Mouse (Mus musculus) heart, adult 2 months (tissue): ENCODE measurements around the gene Olfr521.

Experiments
- CTCF ChIP-seq: fragments of 200-600 bp; IDR thresholded peaks from 2 replicates; pipeline ENCODE4 v1.8.1; 2022; ENCODE audit warnings: antibody characterized with exemption, mild to moderate bottlenecking, moderate library complexity
- EP300 ChIP-seq: fragments of 200-500 bp; IDR thresholded peaks from 2 replicates; pipeline ENCODE4 v1.6.1; 2011; ENCODE audit warnings: low read depth, low read length, control low read depth; ENCODE audit not compliant: insufficient read depth
- POLR2A ChIP-seq: fragments of 200-500 bp; IDR thresholded peaks from 2 replicates; pipeline ENCODE4 v1.6.1; 2011; ENCODE audit warnings: mild to moderate bottlenecking, low read depth, low read length, control low read depth; ENCODE audit not compliant: insufficient read depth

GRCm38 (mm10) chr7:99785553-99785952, 22.2 kb downstream of the Olfr521 start:
- no peak for TF ChIP-seq POLR2A
- TF ChIP-seq CTCF: no peak
- TF ChIP-seq EP300: no peak
